In the genomic region with DNA sequence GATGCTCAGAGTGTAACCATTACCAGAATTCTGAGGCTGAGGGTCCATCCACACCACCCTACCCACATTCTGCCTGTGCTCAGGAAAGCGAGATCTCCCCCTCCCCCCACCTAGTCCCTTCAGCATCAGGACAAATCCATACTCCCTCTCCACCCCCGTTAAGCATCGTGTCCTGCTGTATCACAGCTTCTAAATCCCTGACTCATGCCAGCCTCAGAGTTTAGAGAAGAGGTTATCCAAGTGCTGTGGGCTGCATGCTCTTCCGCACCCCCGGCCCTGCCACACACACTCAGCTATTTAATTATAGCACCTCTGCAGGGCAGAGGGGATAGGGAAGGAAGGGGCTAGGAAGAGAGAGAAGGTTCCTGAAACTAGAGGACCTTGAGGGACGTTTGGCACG, we compare ENCODE assay signal across 10 mouse cellular contexts. TPM values are rescaled to one million over a fixed set of nuclear protein-coding genes. Genes with fewer than 3 reads are reported as not detected.
A peak's percentile ranks its signal among the peaks of the same experiment; 100 is the strongest.
DNase-seq lines count a peak whose midpoint lies in the region; ATAC-seq and TF ChIP-seq lines count a peak whose summit lies in the region.
"Had no signal": no experiment of that assay in that cellular context is flagged by ENCODE, and none has a peak within 500 bp of the region (broad histone marks: within the 10 kb centered on the region; RNA-seq: fewer than 3 reads in every experiment).

No protein-coding gene starts in this region.

- no peak overlapping the region for H3K27ac ChIP-seq in heart, postnatal 0 days (ENCODE audit: low read depth)
- peak overlapping the region; percentile 99 for H3K27ac ChIP-seq in midbrain, embryonic 14.5 days (replicated peaks; ENCODE audit: low read depth, low read length)
- H3K27ac ChIP-seq in liver, postnatal 0 days (ENCODE audit: low read depth) = no peak overlapping the region
- H3K27ac ChIP-seq: liver, embryonic 15.5 days had no signal

- 0 out of 2 replicates have a peak overlapping the region, but pooled peaks have one; percentile 30 for H3K4me2 ChIP-seq in heart, postnatal 0 days (ENCODE audit: low read depth, low read length)
- peak overlapping the region; percentile 79 for H3K4me2 ChIP-seq in midbrain, embryonic 14.5 days (ENCODE audit: low read length)
- H3K4me2 ChIP-seq in liver, postnatal 0 days (ENCODE audit: low read depth, low read length) = no peak overlapping the region
- H3K4me2 ChIP-seq: liver, embryonic 15.5 days had no signal

- no peak overlapping the region for H3K4me3 ChIP-seq in heart, postnatal 0 days (ENCODE audit: low read depth, low read length)
- H3K4me3 ChIP-seq in midbrain, embryonic 14.5 days (replicated peaks; ENCODE audit: low read depth, low read length) = peak overlapping the region; percentile 33
- H3K4me3 ChIP-seq in liver, postnatal 0 days (ENCODE audit: low read depth, low read length) = no peak overlapping the region
- H3K4me3 ChIP-seq: liver, embryonic 15.5 days had no signal

- H3K4me1 ChIP-seq in heart, postnatal 0 days (ENCODE audit: control insufficient read depth, insufficient read depth) = peaks cover 28% of the 10 kb centered on the region; the same call in 1 of the 2 replicates
- peaks cover 26% of the 10 kb centered on the region for H3K4me1 ChIP-seq in midbrain, embryonic 14.5 days (ENCODE audit: control insufficient read depth, insufficient read depth, low read length)
- H3K4me1 ChIP-seq in liver, postnatal 0 days (ENCODE audit: insufficient read depth) = no peaks in the 10 kb centered on the region
- H3K4me1 ChIP-seq: liver, embryonic 15.5 days had no signal

- no peaks in the 10 kb centered on the region for H3K9me3 ChIP-seq in heart, postnatal 0 days (replicated peaks; ENCODE audit: control insufficient read depth, low read length)
- H3K9me3 ChIP-seq in midbrain, embryonic 14.5 days (ENCODE audit: control insufficient read depth, low read length) = no peaks in the 10 kb centered on the region
- no peaks in the 10 kb centered on the region for H3K9me3 ChIP-seq in liver, postnatal 0 days (ENCODE audit: low read length)
- H3K9me3 ChIP-seq: liver, embryonic 15.5 days had no signal

- no peaks in the 10 kb centered on the region for H3K36me3 ChIP-seq in heart, postnatal 0 days (replicated peaks; ENCODE audit: control insufficient read depth, insufficient read depth, low read length)
- no peaks in the 10 kb centered on the region for H3K36me3 ChIP-seq in midbrain, embryonic 14.5 days (ENCODE audit: control insufficient read depth, insufficient read depth, low read length)
- H3K36me3 ChIP-seq in liver, postnatal 0 days (replicated peaks; ENCODE audit: insufficient read depth, low read length) = no peaks in the 10 kb centered on the region
- H3K36me3 ChIP-seq: G1E; liver, embryonic 15.5 days had no signal

- no peak for TF ChIP-seq CTCF in heart, postnatal 0 days (IDR thresholded peaks at IDR 0.05; ENCODE audit: low read depth)
- TF ChIP-seq CTCF in liver, postnatal 0 days (IDR thresholded peaks at IDR 0.05; ENCODE audit: low read depth) = no peak

- no peak for TF ChIP-seq EP300 in heart, postnatal 0 days (IDR thresholded peaks at IDR 0.05; ENCODE audit: low read depth)
- no peak for TF ChIP-seq EP300 in liver, postnatal 0 days (IDR thresholded peaks at IDR 0.05; ENCODE audit: low read depth)

- ATAC-seq in heart, postnatal 0 days (ENCODE audit: insufficient read depth, low read depth) = peak; percentile 6; the same call in 1 of the 2 replicates
- ATAC-seq in hematopoietic stem cell, adult 5-6 weeks (replicated peaks in 1 of 2; ENCODE audit: insufficient read depth in 1 of 2, low FRiP score in 2 of 2, low TSS enrichment in 1 of 2, low read depth in 1 of 2, poor library complexity in 2 of 2, severe bottlenecking in 2 of 2) = peak; percentile 79 to 80
- no peak; the same call in 1 of the 2 replicates for ATAC-seq in midbrain, embryonic 14.5 days (ENCODE audit: low FRiP score, low TSS enrichment)
- ATAC-seq in liver, postnatal 0 days = no peak

- H3K27me3 ChIP-seq in heart, postnatal 0 days (ENCODE audit: control insufficient read depth, insufficient read depth, low read length) = no peaks in the 10 kb centered on the region
- H3K27me3 ChIP-seq in midbrain, embryonic 14.5 days (ENCODE audit: control insufficient read depth, insufficient read depth, low read length) = no peaks in the 10 kb centered on the region
- 0 out of 2 replicates have a peak, but pooled peaks cover 3% of the 10 kb centered on the region for H3K27me3 ChIP-seq in liver, postnatal 0 days (ENCODE audit: insufficient read depth, low read length)

- no peak overlapping the region for H3K9ac ChIP-seq in heart, postnatal 0 days (replicated peaks; ENCODE audit: low read depth, low read length)
- peak overlapping the region; percentile 4 for H3K9ac ChIP-seq in midbrain, embryonic 14.5 days (replicated peaks; ENCODE audit: low read length)
- H3K9ac ChIP-seq in liver, postnatal 0 days (replicated peaks) = no peak overlapping the region
- H3K9ac ChIP-seq: liver, embryonic 15.5 days had no signal

- DNase-seq in heart, postnatal 0 days (ENCODE audit: low spot score) = no peak
- no peak for DNase-seq in heart, postnatal 4 days
- peak; percentile 86 for DNase-seq in brain, adult 2 months (ENCODE audit: low read depth, low spot score)
- DNase-seq in midbrain, embryonic 14.5 days = peak; percentile 66
- DNase-seq in T-cell, adult 2 months (ENCODE audit: low spot score) = no peak
- no peak for DNase-seq in testis, postnatal 10 days (ENCODE audit: low spot score)
- DNase-seq in liver, postnatal 0 days = no peak

- WGBS in heart, postnatal 0 days = 34% methylated on average over 7 of the region's 7 CpGs
- 24% methylated on average over 7 of the region's 7 CpGs for WGBS in midbrain, embryonic 14.5 days
- WGBS in liver, postnatal 0 days (ENCODE audit: insufficient replicate concordance) = 18% methylated on average over 7 of the region's 7 CpGs

RNA-seq across cellular contexts. Expression of a gene that starts 40.6 kb away (rescaled TPM):
- 36.9 and 48.7 TPM in 2 replicates for total RNA-seq in heart, postnatal 0 days (2014; rRNA removed; ENCODE audit: low replicate concordance)
- polyA plus RNA-seq in heart, postnatal 0 days (2015; fragmentation: Nextera tagmentation; extraction: Ambion mirVana) = 541 and 578 TPM in 2 replicates
- 100 to 1,000 TPM; 234 to 247 TPM for total RNA-seq in heart, postnatal 4 days (2021)
- total RNA-seq in hematopoietic stem cell, adult 5-6 weeks (2017) = 57.9 and 90.6 TPM in 2 replicates
- 416 and 455 TPM in 2 replicates for polyA plus RNA-seq in midbrain, embryonic 14.5 days (2014; fragmentation: Nextera tagmentation; extraction: Ambion mirVana)
- 234 and 251 TPM in 2 replicates for polyA plus RNA-seq in liver, postnatal 0 days (2015; fragmentation: Nextera tagmentation; extraction: Ambion mirVana)

Comparison
In these comparisons a context has a peak if more than half of its experiments do, and no peak if none do; other contexts are left out.
1. ATAC-seq: peak in heart, postnatal 0 days (single experiment) and hematopoietic stem cell, adult 5-6 weeks (2 of 2); none in midbrain, embryonic 14.5 days (single experiment) and liver, postnatal 0 days (single experiment).
2. DNase-seq: peak in brain, adult 2 months (single experiment) and midbrain, embryonic 14.5 days (single experiment); none in heart, postnatal 0 days (single experiment), heart, postnatal 4 days (single experiment), T-cell, adult 2 months (single experiment), testis, postnatal 10 days (single experiment) and liver, postnatal 0 days (single experiment).